Comparison of ENCODE assay signal across 18 mouse cellular contexts in genomic region chr2:65891590-65891989, GRCm38 (mm10). TPM values are rescaled to one million over a fixed set of nuclear protein-coding genes. Genes with fewer than 3 reads are reported as not detected.
DNase-seq lines count a peak whose midpoint lies in the region; ATAC-seq lines count a peak whose summit lies in the region.
"Had no signal": no experiment of that assay in that cellular context is flagged by ENCODE, and none has a peak within 500 bp of the region (broad histone marks: within the 10 kb centered on the region; RNA-seq: fewer than 3 reads in every experiment).

No protein-coding gene starts in this region.

- intact Hi-C loops in left cerebral cortex, postnatal 10 days (cut with DNase I), result no loop called here

- H3K9ac ChIP-seq in liver, embryonic 13.5 days, result no peak overlapping the region
- H3K9ac ChIP-seq in liver, embryonic 11.5 days (ENCODE audit: low read depth, low read length), result no peak overlapping the region
- no peak overlapping the region for H3K9ac ChIP-seq in neural tube, embryonic 14.5 days (replicated peaks; ENCODE audit: low read depth, low read length)
- H3K9ac ChIP-seq in neural tube, embryonic 15.5 days (replicated peaks), result no peak overlapping the region
- H3K9ac ChIP-seq: embryonic facial prominence, embryonic 13.5 days; forebrain, embryonic 12.5 days; heart, embryonic 13.5 days had no signal

- no peak for ATAC-seq in liver, embryonic 13.5 days (ENCODE audit: low read depth)
- no peak for ATAC-seq in liver, embryonic 11.5 days (replicated peaks; ENCODE audit: low FRiP score)
- no peak for ATAC-seq in neural tube, embryonic 14.5 days (ENCODE audit: low read depth)
- ATAC-seq in neural tube, embryonic 15.5 days (ENCODE audit: low FRiP score), result no peak
- ATAC-seq: forebrain, embryonic 16.5 days; hindbrain, postnatal 0 days had no signal

- H3K4me2 ChIP-seq in liver, embryonic 13.5 days, result no peak overlapping the region
- no peak overlapping the region for H3K4me2 ChIP-seq in liver, embryonic 11.5 days
- no peak overlapping the region for H3K4me2 ChIP-seq in neural tube, embryonic 14.5 days (ENCODE audit: low read depth, low read length)
- no peak overlapping the region for H3K4me2 ChIP-seq in neural tube, embryonic 15.5 days
- H3K4me2 ChIP-seq: embryonic facial prominence, embryonic 13.5 days; forebrain, embryonic 12.5 days; heart, embryonic 13.5 days had no signal

- H3K4me1 ChIP-seq in liver, embryonic 13.5 days (replicated peaks), result peaks cover 30% of the 10 kb centered on the region
- H3K4me1 ChIP-seq in liver, embryonic 11.5 days (replicated peaks; ENCODE audit: control insufficient read depth, insufficient read depth, low read length), result peaks cover 13% of the 10 kb centered on the region; the same call in 1 of the 2 replicates
- peaks cover 6% of the 10 kb centered on the region; the same call in 1 of the 2 replicates for H3K4me1 ChIP-seq in neural tube, embryonic 14.5 days (ENCODE audit: control insufficient read depth, insufficient read depth, low read length)
- peaks cover 13% of the 10 kb centered on the region for H3K4me1 ChIP-seq in neural tube, embryonic 15.5 days
- H3K4me1 ChIP-seq: embryonic facial prominence, embryonic 13.5 days had no signal

- H3K27ac ChIP-seq in liver, embryonic 13.5 days, result peak overlapping the region; percentile 30; the same call in 1 of the 2 replicates
- no peak overlapping the region for H3K27ac ChIP-seq in liver, embryonic 11.5 days (ENCODE audit: low read depth, low read length)
- H3K27ac ChIP-seq in neural tube, embryonic 14.5 days (ENCODE audit: low read depth, low read length), result peak overlapping the region; percentile 34
- no peak overlapping the region for H3K27ac ChIP-seq in neural tube, embryonic 15.5 days (replicated peaks)
- H3K27ac ChIP-seq: embryonic facial prominence, embryonic 13.5 days; forebrain, embryonic 12.5 days; heart, embryonic 13.5 days; hindbrain, postnatal 0 days had no signal

- 85% methylated on average over 3 of the region's 3 CpGs for WGBS in liver, embryonic 13.5 days (ENCODE audit: insufficient replicate concordance)
- WGBS in liver, embryonic 11.5 days, result 81% methylated on average over 3 of the region's 3 CpGs
- 79% methylated on average over 3 of the region's 3 CpGs for WGBS in neural tube, embryonic 14.5 days
- 70% methylated on average over 3 of the region's 3 CpGs for WGBS in neural tube, embryonic 15.5 days

- H3K27me3 ChIP-seq in liver, embryonic 13.5 days, result no peaks in the 10 kb centered on the region
- no peaks in the 10 kb centered on the region for H3K27me3 ChIP-seq in liver, embryonic 11.5 days (replicated peaks; ENCODE audit: control insufficient read depth, insufficient read depth, low read length)
- H3K27me3 ChIP-seq in neural tube, embryonic 14.5 days (ENCODE audit: control insufficient read depth, insufficient read depth, low read length), result no peaks in the 10 kb centered on the region
- no peaks in the 10 kb centered on the region for H3K27me3 ChIP-seq in neural tube, embryonic 15.5 days (replicated peaks)
- H3K27me3 ChIP-seq: embryonic facial prominence, embryonic 13.5 days; forebrain, embryonic 12.5 days; heart, embryonic 13.5 days had no signal

- DNase-seq in liver, embryonic 13.5 days, result no peak
- no peak for DNase-seq in liver, embryonic 11.5 days (ENCODE audit: low spot score)
- peak; percentile 25 to 42 for DNase-seq in cerebellum, adult 18-20 months
- peak; percentile 43 for DNase-seq in cerebellum, postnatal 10 days
- DNase-seq in left cerebral cortex, postnatal 10 days (ENCODE audit: extremely low spot score in 1 of 2, low spot score in 2 of 2), result no peak
- no peak for DNase-seq in adrenal gland, postnatal 36 days
- DNase-seq: adrenal gland, adult 2 months; adrenal gland, postnatal 25 days; gastrocnemius, postnatal 14 days; heart, postnatal 36 days had no signal

- no peaks in the 10 kb centered on the region for H3K36me3 ChIP-seq in liver, embryonic 13.5 days
- H3K36me3 ChIP-seq in liver, embryonic 11.5 days (ENCODE audit: control insufficient read depth, insufficient read depth, low read length), result no peaks in the 10 kb centered on the region
- H3K36me3 ChIP-seq in neural tube, embryonic 14.5 days (ENCODE audit: control insufficient read depth, insufficient read depth, low read length), result no peaks in the 10 kb centered on the region
- H3K36me3 ChIP-seq in neural tube, embryonic 15.5 days, result no peaks in the 10 kb centered on the region
- H3K36me3 ChIP-seq: embryonic facial prominence, embryonic 13.5 days; forebrain, embryonic 12.5 days; heart, embryonic 13.5 days had no signal

- H3K9me3 ChIP-seq in liver, embryonic 13.5 days (replicated peaks), result no peaks in the 10 kb centered on the region
- H3K9me3 ChIP-seq in liver, embryonic 11.5 days (ENCODE audit: control insufficient read depth, low read length), result no peaks in the 10 kb centered on the region
- no peaks in the 10 kb centered on the region for H3K9me3 ChIP-seq in neural tube, embryonic 14.5 days (ENCODE audit: control insufficient read depth, low read length)
- H3K9me3 ChIP-seq in neural tube, embryonic 15.5 days (replicated peaks), result no peaks in the 10 kb centered on the region
- H3K9me3 ChIP-seq: embryonic facial prominence, embryonic 13.5 days; forebrain, embryonic 12.5 days; heart, embryonic 13.5 days had no signal

- H3K4me3 ChIP-seq in liver, embryonic 13.5 days (replicated peaks), result no peak overlapping the region
- H3K4me3 ChIP-seq in liver, embryonic 11.5 days (ENCODE audit: low read depth, low read length), result no peak overlapping the region
- no peak overlapping the region for H3K4me3 ChIP-seq in neural tube, embryonic 14.5 days (ENCODE audit: low read depth, low read length)
- no peak overlapping the region for H3K4me3 ChIP-seq in neural tube, embryonic 15.5 days (replicated peaks)
- H3K4me3 ChIP-seq: embryonic facial prominence, embryonic 13.5 days; forebrain, embryonic 12.5 days; heart, embryonic 13.5 days had no signal

RNA-seq across cellular contexts. Expression of gene Csrnp3, which starts 46.0 kb away (rescaled TPM):
- 0.21 and 0.36 TPM in 2 replicates for polyA plus RNA-seq in liver, embryonic 13.5 days (2015; fragmentation: Nextera tagmentation; extraction: Ambion mirVana)
- 0.51 and 0.96 TPM in 2 replicates for polyA plus RNA-seq in liver, embryonic 11.5 days (2014; fragmentation: Nextera tagmentation; extraction: Ambion mirVana)
- 59.6 and 96.7 TPM in 2 replicates for polyA plus RNA-seq in neural tube, embryonic 14.5 days (2014; fragmentation: Nextera tagmentation; extraction: Ambion mirVana)
- polyA plus RNA-seq in neural tube, embryonic 15.5 days (2015; fragmentation: Nextera tagmentation; extraction: Ambion mirVana), result 37.6 and 49.3 TPM in 2 replicates
- total RNA-seq in left cerebral cortex, postnatal 10 days (2021), result 100 to 1,000 TPM in 1 of 2 experiments, 10 to 100 TPM in 1; 97.7 to 107 TPM
- under 1 TPM; 0.33 to 0.69 TPM for total RNA-seq in adrenal gland, postnatal 36 days (2021)
- total RNA-seq: granulocyte monocyte progenitor cell, adult 5-6 weeks had no signal

Comparison
In these comparisons a context has a peak if more than half of its experiments do, and no peak if none do; other contexts are left out.
1. H3K27ac ChIP-seq: peak in liver, embryonic 13.5 days (single experiment) and neural tube, embryonic 14.5 days (single experiment); none in liver, embryonic 11.5 days (single experiment) and neural tube, embryonic 15.5 days (single experiment).
2. DNase-seq: peak in cerebellum, adult 18-20 months (2 of 2) and cerebellum, postnatal 10 days (2 of 2); none in liver, embryonic 13.5 days (single experiment), liver, embryonic 11.5 days (single experiment), left cerebral cortex, postnatal 10 days (0 of 2) and adrenal gland, postnatal 36 days (0 of 2).
3. RNA of gene Csrnp3, which starts 46.0 kb away (polyA plus RNA-seq): 59.6 to 96.7 TPM in neural tube, embryonic 14.5 days and 37.6 to 49.3 TPM in neural tube, embryonic 15.5 days; 0.51 to 0.96 TPM in liver, embryonic 11.5 days and 0.21 to 0.36 TPM in liver, embryonic 13.5 days; every median in the first group is over 10 times any median in the second.